Mouse (Mus musculus): ENCODE data around the gene Zfp704. TPM values are rescaled to one million over a fixed set of nuclear protein-coding genes. Genes with fewer than 3 reads are reported as not detected.

Zfp704 gene
- polyA plus RNA-seq, 1 experiment from 2014 or later, result 6.0 TPM

- H3K4me1 ChIP-seq (replicated peaks), result peaks cover 21% of the 10 kb centered on the region
- H3K36me3 ChIP-seq, result no peaks in the 10 kb centered on the region
- H3K9me3 ChIP-seq, result no peaks in the 10 kb centered on the region
- WGBS, result under 1% methylated on average over 88 of the region's 94 CpGs
- ATAC-seq, result peak; percentile 47
- peak overlapping the region; percentile 88 for H3K4me3 ChIP-seq (replicated peaks)
- peak overlapping the region; percentile 82 for H3K9ac ChIP-seq
- H3K4me2 ChIP-seq (replicated peaks), result peak overlapping the region; percentile 77
- H3K27ac ChIP-seq, result peak overlapping the region; percentile 95
- H3K27me3 ChIP-seq (replicated peaks), result no peaks in the 10 kb centered on the region
Observed at GRCm38 (mm10) chr3:9608906-9609580, 842 bp downstream of the Zfp704 start.

GRCm38 (mm10) chr3:9608441-9608905, 1.4 kb downstream of the Zfp704 start:
- peak overlapping the region; percentile 82 for H3K9ac ChIP-seq
- peak overlapping the region; percentile 88 for H3K4me3 ChIP-seq (replicated peaks)
- H3K4me2 ChIP-seq (replicated peaks), result peak overlapping the region; percentile 77
- peaks cover 24% of the 10 kb centered on the region for H3K4me1 ChIP-seq (replicated peaks)
- peak; percentile 53 for ATAC-seq
- peak overlapping the region; percentile 95 for H3K27ac ChIP-seq
- under 1% methylated on average over 16 of the region's 16 CpGs for WGBS
- H3K9me3 ChIP-seq, result no peaks in the 10 kb centered on the region
- no peaks in the 10 kb centered on the region for H3K27me3 ChIP-seq (replicated peaks)
- no peaks in the 10 kb centered on the region for H3K36me3 ChIP-seq

- 51% methylated on average over 5 of the region's 5 CpGs for WGBS
- Histone ChIP-seq H3K27ac (no peak overlapping the region), H3K9me3 (no peaks in the 10 kb centered on the region), H3K36me3 (no peaks in the 10 kb centered on the region), H3K27me3 (replicated peaks) (no peaks in the 10 kb centered on the region), H3K4me1 (replicated peaks) (peaks cover 24% of the 10 kb centered on the region), H3K4me2 (replicated peaks) (peak overlapping the region; percentile 77), H3K4me3 (replicated peaks) (peak overlapping the region; percentile 88; the same call in 1 of the 2 replicates), H3K9ac (no peak overlapping the region)
- no peak for ATAC-seq
Observed at GRCm38 (mm10) chr3:9607686-9608085, 2.2 kb downstream of the Zfp704 start.

- Histone ChIP-seq H3K4me1 (replicated peaks) (peaks cover 24% of the 10 kb centered on the region), H3K9ac (no peak overlapping the region), H3K27me3 (replicated peaks) (no peaks in the 10 kb centered on the region), H3K9me3 (no peaks in the 10 kb centered on the region), H3K4me2 (replicated peaks) (no peak overlapping the region), H3K27ac (no peak overlapping the region), H3K36me3 (no peaks in the 10 kb centered on the region), H3K4me3 (replicated peaks) (no peak overlapping the region)
- ATAC-seq, result no peak
- 58% methylated on average over 11 of the region's 11 CpGs for WGBS
Observed at GRCm38 (mm10) chr3:9605784-9606706, 3.8 kb downstream of the Zfp704 start.

- no peak overlapping the region for H3K27ac ChIP-seq
- no peak for ATAC-seq
- WGBS, result 69% methylated on average over 7 of the region's 7 CpGs
Observed at GRCm38 (mm10) chr3:9604941-9605340, 4.9 kb downstream of the Zfp704 start.

GRCm38 (mm10) chr3:9603866-9604265, 6.0 kb downstream of the Zfp704 start:
- Histone ChIP-seq H3K27me3 (replicated peaks) (no peaks in the 10 kb centered on the region), H3K4me3 (replicated peaks) (no peak overlapping the region), H3K9ac (no peak overlapping the region), H3K4me2 (replicated peaks) (no peak overlapping the region), H3K9me3 (no peaks in the 10 kb centered on the region), H3K36me3 (no peaks in the 10 kb centered on the region), H3K4me1 (replicated peaks) (peaks cover 24% of the 10 kb centered on the region), H3K27ac (no peak overlapping the region)
- no peak for ATAC-seq
- 46% methylated on average over 4 of the region's 4 CpGs for WGBS

More at GRCm38 (mm10) chr3:9604941-9605340, 4.9 kb downstream of the Zfp704 start:
- H3K9me3 ChIP-seq, result no peaks in the 10 kb centered on the region
- H3K4me1 ChIP-seq (replicated peaks), result peaks cover 24% of the 10 kb centered on the region
- no peak overlapping the region for H3K4me3 ChIP-seq (replicated peaks)
- H3K27me3 ChIP-seq (replicated peaks), result no peaks in the 10 kb centered on the region
- H3K36me3 ChIP-seq, result no peaks in the 10 kb centered on the region
- H3K9ac ChIP-seq, result no peak overlapping the region
- H3K4me2 ChIP-seq (replicated peaks), result no peak overlapping the region

- no peak overlapping the region for H3K9ac ChIP-seq
Observed at GRCm38 (mm10) chr3:9600577-9600976, 9.3 kb downstream of the Zfp704 start.

GRCm38 (mm10) chr3:9599738-9600410, 10.0 kb downstream of the Zfp704 start:
- H3K27ac ChIP-seq, result no peak overlapping the region
- ATAC-seq, result no peak; the same call in 1 of the 2 replicates

More at GRCm38 (mm10) chr3:9600577-9600976, 9.3 kb downstream of the Zfp704 start:
- 80% methylated on average over 6 of the region's 6 CpGs for WGBS
- no peak overlapping the region for H3K4me3 ChIP-seq (replicated peaks)
- H3K27ac ChIP-seq, result no peak overlapping the region
- no peaks in the 10 kb centered on the region for H3K36me3 ChIP-seq
- no peaks in the 10 kb centered on the region for H3K27me3 ChIP-seq (replicated peaks)
- H3K9me3 ChIP-seq, result no peaks in the 10 kb centered on the region
- H3K4me1 ChIP-seq (replicated peaks), result peaks cover 18% of the 10 kb centered on the region
- H3K4me2 ChIP-seq (replicated peaks), result no peak overlapping the region
- ATAC-seq, result no peak

GRCm38 (mm10) chr3:9598061-9598460, 11.8 kb downstream of the Zfp704 start:
- Histone ChIP-seq H3K27ac (no peak overlapping the region), H3K9me3 (no peaks in the 10 kb centered on the region), H3K4me1 (replicated peaks) (peaks cover 5% of the 10 kb centered on the region; the same call in 1 of the 2 replicates), H3K27me3 (replicated peaks) (no peaks in the 10 kb centered on the region), H3K4me2 (replicated peaks) (no peak overlapping the region), H3K4me3 (replicated peaks) (no peak overlapping the region), H3K36me3 (no peaks in the 10 kb centered on the region), H3K9ac (no peak overlapping the region)
- 91% methylated on average over 3 of the region's 3 CpGs for WGBS
- ATAC-seq, result no peak

More at GRCm38 (mm10) chr3:9599738-9600410, 10.0 kb downstream of the Zfp704 start:
- Histone ChIP-seq H3K36me3 (no peaks in the 10 kb centered on the region), H3K4me2 (replicated peaks) (no peak overlapping the region), H3K9me3 (no peaks in the 10 kb centered on the region), H3K4me3 (replicated peaks) (no peak overlapping the region), H3K27me3 (replicated peaks) (no peaks in the 10 kb centered on the region), H3K9ac (no peak overlapping the region), H3K4me1 (replicated peaks) (peaks cover 16% of the 10 kb centered on the region)
- WGBS, result 78% methylated on average over 11 of the region's 11 CpGs

- 81% methylated on average over 7 of the region's 7 CpGs for WGBS
- H3K9ac ChIP-seq, result no peak overlapping the region
- H3K9me3 ChIP-seq, result no peaks in the 10 kb centered on the region
Observed at GRCm38 (mm10) chr3:9594457-9594856, 15.4 kb downstream of the Zfp704 start.

GRCm38 (mm10) chr3:9593832-9594231, 16.1 kb downstream of the Zfp704 start:
- no peak overlapping the region for H3K27ac ChIP-seq
- no peaks in the 10 kb centered on the region for H3K27me3 ChIP-seq (replicated peaks)
- H3K4me3 ChIP-seq (replicated peaks), result no peak overlapping the region
- H3K4me1 ChIP-seq (replicated peaks), result peaks cover 5% of the 10 kb centered on the region; the same call in 1 of the 2 replicates
- no peaks in the 10 kb centered on the region for H3K36me3 ChIP-seq
- no peak for ATAC-seq
- H3K4me2 ChIP-seq (replicated peaks), result no peak overlapping the region
- no peaks in the 10 kb centered on the region for H3K9me3 ChIP-seq
- H3K9ac ChIP-seq, result no peak overlapping the region
- 74% methylated on average over 2 of the region's 2 CpGs for WGBS

More at GRCm38 (mm10) chr3:9594457-9594856, 15.4 kb downstream of the Zfp704 start:
- no peak overlapping the region for H3K4me2 ChIP-seq (replicated peaks)
- ATAC-seq, result no peak
- H3K27ac ChIP-seq, result no peak overlapping the region
- H3K36me3 ChIP-seq, result no peaks in the 10 kb centered on the region
- no peaks in the 10 kb centered on the region for H3K27me3 ChIP-seq (replicated peaks)
- H3K4me3 ChIP-seq (replicated peaks), result no peak overlapping the region
- peaks cover 5% of the 10 kb centered on the region; the same call in 1 of the 2 replicates for H3K4me1 ChIP-seq (replicated peaks)
